Mouse (Mus musculus) macrophage (primary cell): ENCODE measurements around the gene BC055324. TPM values are rescaled to one million over a fixed set of nuclear protein-coding genes. Genes with fewer than 3 reads are reported as not detected.
A peak's percentile ranks its signal among the peaks of the same experiment; 100 is the strongest.

Source experiments
- H3K27ac ChIP-seq: fragments of 350-480 bp; formaldehyde crosslinking; 2 replicates; pipeline ENCODE4 v1.9.0; 2021
- H3K36me3 ChIP-seq: fragments of 350-480 bp; formaldehyde crosslinking; 2 replicates; pipeline ENCODE4 v1.9.0; 2021; ENCODE audit errors: inconsistent target
- H3K4me3 ChIP-seq: fragments of 350-480 bp; formaldehyde crosslinking; 2 replicates; pipeline ENCODE4 v1.9.0; 2021; ENCODE audit errors: inconsistent target
- H3K79me2 ChIP-seq: fragments of 350-480 bp; formaldehyde crosslinking; 2 replicates; pipeline ENCODE4 v1.9.0; 2021; ENCODE audit errors: inconsistent target
- WGBS: methylation state at CpG from one replicate; pipeline ENCODE4 v1.1.7; 2026; ENCODE audit warnings: inconsistent platforms; ENCODE audit not compliant: missing documents; 5-methylcytosine and 5-hydroxymethylcytosine counted together
- polyA plus RNA-seq: library from polyadenylated mRNA; stranded (reverse); fragments of 250-400 nt; gene quantifications from 3 replicates; pipeline ENCODE4 v1.2.4, GENCODE M21; 2018; ENCODE audit warnings: inconsistent platforms

BC055324 gene
- polyA plus RNA-seq, 1 experiment from 2014 or later = 0.87 TPM

DNA sequence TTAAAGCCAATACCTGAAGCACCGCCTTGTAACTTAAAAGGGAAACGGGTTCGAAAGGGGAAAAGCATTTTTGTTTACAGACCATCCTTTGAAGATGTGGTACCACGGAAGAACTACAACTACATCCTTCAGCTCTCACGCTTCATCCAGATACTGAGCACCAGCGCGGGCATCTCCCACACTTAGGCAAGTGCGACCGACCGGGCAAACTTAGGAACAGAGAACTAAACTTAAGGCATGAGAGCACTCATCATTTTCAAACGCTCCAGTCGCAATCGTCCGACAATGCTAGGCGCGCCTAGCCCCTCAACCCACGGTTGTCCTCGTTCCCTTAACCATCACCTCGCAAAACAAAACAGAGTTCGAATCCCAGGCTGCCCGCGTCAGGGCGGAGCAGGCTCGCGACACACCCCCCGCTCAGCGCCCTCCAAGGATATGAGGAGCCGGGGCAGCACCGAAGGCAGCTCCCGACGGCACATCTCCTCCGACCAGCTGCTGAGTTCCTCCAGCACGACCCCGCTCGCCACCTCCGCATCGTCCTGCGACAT, 349 bp downstream of the BC055324 start:
- no peaks in the 10 kb centered on the region for H3K36me3 ChIP-seq
- H3K79me2 ChIP-seq = no peaks in the 10 kb centered on the region; the same call in 1 of the 2 replicates
- H3K27ac ChIP-seq = peak overlapping the region; percentile 46; the same call in 1 of the 2 replicates
- peak overlapping the region; percentile 83 for H3K4me3 ChIP-seq
- WGBS = 1% methylated on average over 38 of the region's 38 CpGs

DNA sequence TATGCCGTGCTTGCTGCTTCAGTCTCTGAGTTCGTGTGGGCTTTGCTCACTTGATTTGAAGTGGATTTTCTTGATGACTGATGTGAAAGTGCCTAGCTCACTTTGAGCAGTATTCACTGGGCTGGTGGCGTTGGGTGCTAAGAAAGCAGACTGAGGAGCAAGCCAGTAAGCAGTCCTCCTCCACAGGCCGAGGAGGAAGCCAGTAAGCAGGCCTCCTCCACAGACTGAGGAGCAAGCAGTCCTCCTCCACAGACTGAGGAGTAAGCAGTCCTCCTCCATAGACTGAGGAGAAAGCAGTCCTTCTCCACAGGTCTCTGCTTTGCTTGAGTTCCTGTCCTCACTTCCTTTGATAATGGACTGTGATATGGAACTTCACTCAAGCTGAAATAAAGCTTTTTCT, 2.2 kb downstream of the BC055324 start:
- Histone ChIP-seq H3K4me3 (no peak overlapping the region), H3K36me3 (no peaks in the 10 kb centered on the region)

DNA sequence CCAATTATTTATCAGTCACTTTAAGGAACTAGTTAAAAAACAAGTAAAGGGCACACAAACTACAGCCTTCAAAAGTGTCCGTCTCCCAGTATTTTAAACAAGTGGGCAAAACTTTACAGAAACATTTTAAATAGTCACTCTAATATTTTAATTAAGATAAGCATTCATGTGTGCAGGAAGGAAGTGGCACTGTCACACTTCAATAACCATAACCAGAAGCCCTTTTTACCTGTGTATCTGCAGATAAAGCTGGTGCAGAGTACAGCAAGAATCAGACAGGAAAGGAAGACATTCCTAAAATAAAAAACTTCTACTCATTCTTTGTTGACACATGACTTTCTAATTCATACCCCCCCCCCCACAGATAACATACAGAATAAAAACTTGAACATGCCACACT, 18.1 kb downstream of the BC055324 start:
- H3K79me2 ChIP-seq = no peaks in the 10 kb centered on the region
- H3K4me3 ChIP-seq = no peak overlapping the region
- no peaks in the 10 kb centered on the region for H3K36me3 ChIP-seq

More for the DNA sequence above, 2.2 kb downstream of the BC055324 start:
- Histone ChIP-seq H3K79me2 (no peaks in the 10 kb centered on the region; the same call in 1 of the 2 replicates), H3K27ac (no peak overlapping the region)
- 87% methylated on average over 4 of the region's 4 CpGs for WGBS

DNA sequence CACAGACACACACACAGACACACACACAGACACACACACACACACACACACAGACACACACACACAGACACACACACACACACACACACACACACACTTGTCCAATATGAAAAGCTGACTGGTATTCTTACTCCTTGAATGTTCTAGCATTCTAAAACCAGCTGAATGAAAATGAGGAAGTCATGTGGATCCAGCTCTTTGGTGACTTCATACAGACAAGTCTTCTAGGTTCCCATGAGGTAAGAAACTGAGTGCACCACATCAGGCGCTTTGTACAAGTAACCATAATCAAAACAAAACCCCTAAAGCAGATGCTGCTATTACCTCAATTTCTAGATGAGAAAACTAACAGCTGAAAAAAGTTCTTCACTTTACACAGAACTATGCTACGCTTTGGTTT, 19.5 kb downstream of the BC055324 start:
- H3K27ac ChIP-seq = no peak overlapping the region
- no peaks in the 10 kb centered on the region for H3K79me2 ChIP-seq
- WGBS = 90% methylated on average over 2 of the region's 2 CpGs
- H3K4me3 ChIP-seq = no peak overlapping the region
- H3K36me3 ChIP-seq = no peaks in the 10 kb centered on the region

More for the DNA sequence above, 18.1 kb downstream of the BC055324 start:
- H3K27ac ChIP-seq = no peak overlapping the region
- WGBS = 100% methylated on average over 1 of the region's 1 CpGs

DNA sequence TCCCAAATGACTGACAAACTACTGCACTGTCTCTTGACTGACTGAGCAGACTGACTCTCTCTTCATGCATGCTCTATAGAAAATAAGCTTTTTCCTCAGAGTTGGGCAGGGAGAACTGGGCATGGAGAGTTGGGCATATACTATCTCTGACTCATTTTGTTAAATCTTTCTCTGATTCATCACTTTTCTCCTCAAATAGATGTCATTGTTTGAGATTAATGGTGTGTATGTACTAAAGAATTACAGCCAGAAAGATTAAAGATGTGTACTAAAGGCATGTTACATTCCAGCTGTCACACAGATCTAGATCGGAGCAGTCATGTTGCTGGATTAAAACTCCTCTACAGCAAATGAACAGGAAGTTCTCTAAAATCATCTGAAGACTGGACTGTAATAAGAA, 20.1 kb downstream of the BC055324 start:
- Histone ChIP-seq H3K4me3 (no peak overlapping the region), H3K79me2 (no peaks in the 10 kb centered on the region), H3K27ac (no peak overlapping the region), H3K36me3 (no peaks in the 10 kb centered on the region)
- WGBS = 100% methylated on average over 1 of the region's 1 CpGs

DNA sequence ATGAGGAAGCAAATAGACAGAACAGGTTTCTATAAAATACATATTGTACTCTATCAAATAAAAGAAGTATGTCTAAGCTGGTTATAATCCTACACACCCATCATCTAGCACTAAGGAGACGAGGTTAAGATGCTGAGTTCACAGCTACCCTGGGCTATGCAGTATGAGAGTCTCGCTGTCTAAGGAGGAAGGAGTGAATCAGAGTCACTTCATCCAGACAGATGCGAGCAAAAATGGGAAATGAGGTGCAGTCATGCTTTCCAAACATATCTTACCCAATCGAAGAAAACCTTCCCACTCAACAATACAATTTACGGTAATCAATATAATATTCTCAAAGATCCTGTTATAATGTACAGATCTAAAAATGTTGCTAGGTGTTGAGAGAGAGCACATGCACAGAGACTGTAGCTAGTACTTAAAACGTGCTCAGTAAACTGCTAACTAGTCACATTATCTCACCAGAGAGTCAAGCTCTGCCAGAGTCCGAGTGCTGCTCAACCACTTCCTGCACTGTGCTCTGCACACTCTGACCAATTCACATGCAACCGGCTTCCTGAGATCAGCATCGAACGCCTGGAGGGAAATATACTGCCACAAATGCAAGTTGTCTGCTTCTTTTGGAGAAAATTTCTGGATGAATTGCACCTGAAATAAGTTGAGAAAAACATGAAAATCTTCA, 30.4 kb downstream of the BC055324 start:
- Histone ChIP-seq H3K79me2 (no peaks in the 10 kb centered on the region), H3K4me3 (no peak overlapping the region), H3K27ac (peak overlapping the region; percentile 69), H3K36me3 (no peaks in the 10 kb centered on the region)
- 10% methylated on average over 10 of the region's 10 CpGs for WGBS

DNA sequence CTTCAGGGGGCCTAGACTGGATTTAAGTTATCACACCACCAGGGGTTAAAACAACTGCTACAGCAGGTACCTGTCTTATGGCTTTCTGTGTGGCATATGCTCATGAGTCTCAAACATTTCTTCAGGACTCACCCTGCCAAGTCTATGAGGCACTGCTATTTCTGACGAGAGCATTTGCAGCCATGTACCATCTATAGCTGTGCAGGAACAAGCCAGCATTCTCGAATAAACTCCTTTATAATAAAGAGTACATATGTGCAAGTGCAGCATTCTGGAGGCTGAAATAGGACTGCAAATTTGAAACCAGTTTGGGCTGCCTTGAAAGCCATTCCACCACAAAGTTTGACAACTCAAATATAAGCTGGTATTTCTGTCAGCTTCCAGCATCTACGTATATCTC, 36.6 kb downstream of the BC055324 start:
- H3K79me2 ChIP-seq = no peaks in the 10 kb centered on the region
- no peak overlapping the region for H3K27ac ChIP-seq
- H3K4me3 ChIP-seq = no peak overlapping the region
- peaks cover 20% of the 10 kb centered on the region for H3K36me3 ChIP-seq
- 97% methylated on average over 3 of the region's 3 CpGs for WGBS

DNA sequence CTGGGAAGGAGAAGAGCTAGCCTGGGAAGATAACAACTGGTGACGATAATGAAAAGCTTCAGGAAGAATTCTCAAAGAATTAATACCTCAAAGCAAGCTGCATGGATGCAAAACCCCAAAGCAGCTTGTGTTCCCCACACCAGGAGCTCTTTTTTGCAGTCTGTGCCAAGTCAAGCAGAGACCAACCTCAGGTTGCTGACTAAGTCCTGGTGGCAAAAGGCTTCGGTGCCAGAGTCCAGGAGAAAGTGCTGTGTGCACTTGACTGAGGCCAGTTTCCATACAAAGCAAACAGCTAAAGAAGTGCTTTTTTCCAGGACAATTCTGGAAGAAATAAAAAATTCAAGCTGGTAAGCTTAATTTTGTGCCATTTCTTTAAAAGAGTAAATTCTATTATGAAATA, 41.2 kb downstream of the BC055324 start:
- Histone ChIP-seq H3K4me3 (no peak overlapping the region), H3K36me3 (peaks cover 62% of the 10 kb centered on the region), H3K79me2 (no peaks in the 10 kb centered on the region), H3K27ac (no peak overlapping the region)
- 96% methylated on average over 2 of the region's 2 CpGs for WGBS

DNA sequence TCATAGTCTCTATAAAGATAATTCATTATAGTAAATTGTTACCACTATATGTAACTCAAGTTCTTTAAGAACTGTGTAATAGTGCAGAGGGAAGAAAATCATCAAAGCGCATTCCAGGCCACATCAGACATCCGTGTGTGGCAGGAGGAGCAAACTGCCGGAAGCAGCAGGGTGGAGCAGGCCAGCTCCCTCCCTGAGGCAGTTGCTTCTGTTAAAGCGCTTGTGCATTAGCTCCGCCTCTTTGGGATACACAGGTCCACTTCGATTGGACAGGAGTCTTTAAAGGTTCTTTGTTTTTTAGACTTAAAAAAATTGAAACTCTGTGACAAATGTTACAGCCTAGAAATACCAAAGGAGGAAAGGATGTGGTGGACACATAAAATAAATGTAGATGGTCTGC, 52.5 kb downstream of the BC055324 start:
- no peak overlapping the region for H3K4me3 ChIP-seq
- WGBS = 92% methylated on average over 6 of the region's 6 CpGs
- H3K27ac ChIP-seq = no peak overlapping the region
- H3K79me2 ChIP-seq = no peaks in the 10 kb centered on the region
- H3K36me3 ChIP-seq = peaks cover 92% of the 10 kb centered on the region

DNA sequence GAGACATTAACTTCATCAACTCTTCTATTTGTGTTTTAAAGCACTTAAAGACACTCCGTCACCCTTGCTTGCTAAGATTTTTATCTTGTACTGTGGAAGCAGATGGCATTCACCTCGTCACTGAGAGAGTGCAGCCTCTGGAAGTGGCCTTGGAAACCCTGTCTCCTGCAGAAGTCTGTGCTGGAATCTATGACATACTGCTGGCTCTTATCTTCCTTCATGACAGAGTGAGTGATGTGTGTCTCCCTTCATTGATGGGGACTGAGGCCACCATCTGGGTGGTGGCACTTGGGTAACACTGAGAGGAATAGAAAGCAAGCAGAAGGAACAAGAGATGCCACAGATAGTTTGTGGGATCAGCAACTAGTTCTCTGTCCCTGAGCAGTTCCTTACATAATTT, 60.0 kb downstream of the BC055324 start:
- Histone ChIP-seq H3K79me2 (peaks cover 53% of the 10 kb centered on the region), H3K4me3 (no peak overlapping the region), H3K27ac (no peak overlapping the region), H3K36me3 (peaks cover 56% of the 10 kb centered on the region)
- 92% methylated on average over 2 of the region's 2 CpGs for WGBS

DNA sequence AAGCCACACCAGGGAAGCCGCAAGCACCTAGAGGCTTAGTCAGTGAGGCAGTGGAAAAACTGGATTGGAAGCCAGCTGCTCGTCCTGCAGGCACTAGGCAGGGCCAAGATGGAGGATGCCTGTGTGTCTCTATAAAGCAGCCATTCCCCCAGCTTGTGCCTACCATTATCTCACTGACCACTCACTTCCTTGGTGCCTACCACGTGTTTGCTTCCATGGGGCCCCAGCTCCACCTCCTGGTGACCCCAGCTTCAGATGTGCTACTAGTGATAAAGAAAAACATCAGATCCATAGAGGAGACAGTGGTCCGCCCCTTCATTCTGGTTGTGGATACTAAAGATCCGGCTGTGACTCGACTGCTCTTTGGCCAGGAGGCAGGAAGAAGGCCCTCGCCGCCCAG, 62.8 kb downstream of the BC055324 start:
- Histone ChIP-seq H3K27ac (no peak overlapping the region), H3K4me3 (no peak overlapping the region), H3K36me3 (peaks cover 33% of the 10 kb centered on the region; the same call in 1 of the 2 replicates), H3K79me2 (peaks cover 53% of the 10 kb centered on the region)
- WGBS = 91% methylated on average over 8 of the region's 8 CpGs

DNA sequence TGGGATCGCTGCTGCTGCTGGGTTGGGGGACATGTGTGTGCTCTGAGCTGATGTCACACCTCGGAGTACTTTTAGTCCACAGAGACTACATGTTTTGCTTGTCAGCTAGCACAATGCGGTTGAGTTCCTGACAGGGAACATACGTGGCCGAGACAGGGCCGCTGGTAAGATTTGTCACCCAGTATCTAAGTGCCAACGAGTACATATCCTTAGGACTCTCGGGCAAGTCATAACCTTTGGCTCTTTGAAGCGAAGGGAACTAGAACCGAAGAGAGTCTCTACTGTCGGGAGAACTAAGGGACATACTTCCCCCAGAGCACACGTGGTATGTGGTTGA, 64.2 kb downstream of the BC055324 start:
- Histone ChIP-seq H3K4me3 (peak overlapping the region; percentile 74), H3K27ac (0 out of 2 replicates have a peak overlapping the region, but pooled peaks have one; percentile 28), H3K36me3 (peaks cover 23% of the 10 kb centered on the region; the same call in 1 of the 2 replicates), H3K79me2 (peaks cover 43% of the 10 kb centered on the region)
- 0% methylated on average over 12 of the region's 12 CpGs for WGBS

DNA sequence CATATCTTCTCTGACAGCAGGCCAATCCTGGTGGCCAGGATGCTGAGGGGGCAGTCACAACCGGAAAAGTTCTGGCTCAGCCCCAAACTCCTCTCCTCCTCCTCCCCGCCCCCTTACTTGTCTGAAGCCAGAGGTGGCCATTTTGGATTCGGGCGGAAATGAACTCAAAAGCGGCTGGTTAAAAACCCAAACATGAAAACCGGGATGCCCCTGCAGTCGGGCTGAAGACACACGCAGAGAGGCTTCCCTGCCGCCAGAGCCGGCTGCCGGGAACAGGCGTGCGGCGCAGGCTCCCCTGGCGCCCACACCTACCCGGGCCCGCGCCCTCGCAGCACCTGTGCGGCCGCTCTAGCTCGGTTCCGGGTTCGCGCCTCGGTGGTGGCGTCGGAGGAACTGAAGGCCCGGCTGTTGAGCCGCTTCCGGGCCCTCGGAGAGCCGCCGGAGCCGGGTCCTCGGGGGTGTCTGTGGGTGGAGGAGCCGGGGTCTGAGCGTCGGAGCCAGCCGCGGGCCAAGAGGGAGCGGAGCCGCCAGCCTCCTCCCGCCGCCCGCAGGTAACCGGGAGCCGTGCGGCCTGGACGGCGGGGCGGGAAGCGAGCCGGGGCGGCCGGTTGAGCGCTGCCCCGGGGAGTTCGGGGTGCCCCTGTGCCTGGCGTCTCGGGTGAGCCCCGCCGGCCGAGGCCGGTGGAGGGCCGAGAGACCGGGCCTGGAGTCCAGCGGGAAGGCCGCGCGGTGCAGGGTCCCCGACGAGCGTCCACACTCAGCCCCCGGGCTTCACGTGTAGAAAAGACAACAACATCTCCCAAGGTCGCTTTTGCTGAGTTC, 64.7 kb downstream of the BC055324 start:
- under 1% methylated on average over 77 of the region's 77 CpGs for WGBS
- H3K27ac ChIP-seq = 0 out of 2 replicates have a peak overlapping the region, but pooled peaks have one; percentile 28
- peaks cover 38% of the 10 kb centered on the region for H3K79me2 ChIP-seq
- H3K4me3 ChIP-seq = peak overlapping the region; percentile 74
- H3K36me3 ChIP-seq = peaks cover 17% of the 10 kb centered on the region; the same call in 1 of the 2 replicates

DNA sequence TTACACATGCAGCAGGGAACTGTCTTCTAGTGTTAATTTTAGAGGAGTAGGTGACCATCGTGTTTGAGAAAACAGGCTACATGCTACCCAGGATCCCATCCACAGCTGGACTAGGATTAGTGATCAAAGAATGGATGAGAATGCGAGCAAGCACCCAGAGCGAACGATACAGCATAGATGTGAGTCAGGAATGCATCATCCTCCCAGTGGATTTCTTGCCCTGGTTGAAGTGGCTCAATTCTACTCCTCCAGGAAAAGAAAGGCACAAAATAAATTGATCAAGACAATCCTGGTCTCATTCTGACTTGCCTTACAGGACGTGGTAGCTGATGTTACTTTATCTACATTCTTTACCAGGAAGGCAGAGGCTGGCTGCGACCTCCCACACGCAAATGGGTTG, 65.8 kb downstream of the BC055324 start, which contains the start of gene Scyl3:
Gene Scyl3, plus strand, starts transcription at position 255 of the 400 bp plus-strand sequence.
- Histone ChIP-seq H3K4me3 (peak within 1 kb of the TSS; percentile 32), H3K79me2 (peaks cover 37% of the 10 kb centered on the region), H3K36me3 (peaks cover 7% of the 10 kb centered on the region; the same call in 1 of the 2 replicates), H3K27ac (no peak within 1 kb of the TSS)
- WGBS = 89% methylated on average over 7 of the region's 7 CpGs

DNA sequence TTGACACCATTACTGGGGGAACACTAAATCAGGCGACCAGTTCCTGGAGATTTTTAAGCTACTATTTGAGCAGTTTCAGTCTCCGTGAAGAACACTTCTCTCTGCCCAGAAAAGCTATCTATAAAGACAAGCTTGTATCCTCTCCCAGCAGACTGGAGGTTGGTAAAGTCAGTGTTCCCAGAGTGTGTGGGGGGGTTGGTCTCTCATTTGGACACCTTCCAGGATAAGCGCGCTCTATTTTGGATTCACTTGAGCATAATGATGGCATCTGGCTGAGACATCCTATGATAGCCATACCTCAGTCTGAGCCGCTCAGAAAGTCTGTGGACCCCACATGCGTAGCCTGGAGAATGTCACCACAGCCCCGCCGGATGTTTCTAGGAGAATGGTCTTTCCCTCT, 70.5 kb downstream of the BC055324 start:
- Histone ChIP-seq H3K79me2 (no peaks in the 10 kb centered on the region), H3K36me3 (no peaks in the 10 kb centered on the region), H3K27ac (no peak overlapping the region), H3K4me3 (no peak overlapping the region)
- WGBS = 96% methylated on average over 8 of the region's 8 CpGs
